Mouse (Mus musculus) CH12.LX (cell line): ENCODE data around the gene Pde4dip. TPM values are rescaled to one million over a fixed set of nuclear protein-coding genes. Genes with fewer than 3 reads are reported as not detected.
A peak's percentile ranks its signal among the peaks of the same experiment; 100 is the strongest.

Experiments
- DNase-seq: peaks from one replicate; pipeline ENCODE4 v3.0.0-alpha.2; 2013; ENCODE audit errors: extremely low read depth
- H3K27ac ChIP-seq: 2 replicates; pipeline ENCODE4 v1.5.1; 2012; ENCODE audit warnings: low read depth, mild to moderate bottlenecking, control low read depth, moderate library complexity; ENCODE audit not compliant: insufficient read depth
- H3K27me3 ChIP-seq: replicated peaks from 2 replicates; pipeline ENCODE3; 2012; ENCODE audit warnings: inconsistent platforms
- H3K36me3 ChIP-seq, 2 experiments: replicated peaks in 1 of 2; 2 replicates each; pipeline versions ENCODE3 to v1.6.1; 2012; ENCODE audit warnings: inconsistent platforms in 1 of 2, low read length in 1 of 2, mild to moderate bottlenecking in 1 of 2, mixed read lengths in 1 of 2, moderate library complexity in 1 of 2; ENCODE audit not compliant: control insufficient read depth in 1 of 2, insufficient read depth in 1 of 2
- H3K4me1 ChIP-seq, 2 experiments: 2 replicates each; pipeline ENCODE4 v1.6.1; 2012; ENCODE audit warnings: inconsistent platforms in 1 of 2, moderate library complexity in 1 of 2; ENCODE audit not compliant: insufficient read depth in 2 of 2, control insufficient read depth in 1 of 2
- H3K4me2 ChIP-seq: 2 replicates; pipeline ENCODE4 v1.6.1; 2012; ENCODE audit warnings: low read depth, mild to moderate bottlenecking, control low read depth; ENCODE audit not compliant: poor library complexity, insufficient read depth, severe bottlenecking
- H3K4me3 ChIP-seq, 3 experiments: fragments of 150-350 bp in 1 of 3; sonication (generic) in 1 of 3; replicated peaks in 1 of 3; 2 replicates each; pipeline versions ENCODE3 to v1.5.1; 2011 to 2012; ENCODE audit warnings: low read depth in 2 of 3, low read length in 2 of 3, mild to moderate bottlenecking in 2 of 3, moderate library complexity in 2 of 3, control low read depth in 1 of 3, improper control_type of control experiment in 1 of 3, inconsistent platforms in 1 of 3, mixed read lengths in 1 of 3; ENCODE audit not compliant: poor library complexity in 1 of 3
- H3K79me2 ChIP-seq: replicated peaks from 2 replicates; pipeline ENCODE4 v1.6.1; 2012; ENCODE audit warnings: mild to moderate bottlenecking, moderate library complexity; ENCODE audit not compliant: control insufficient read depth, poor library complexity, insufficient read depth, severe bottlenecking; ENCODE audit errors: extremely low read depth
- H3K9ac ChIP-seq: 2 replicates; pipeline ENCODE4 v1.6.1; 2012; ENCODE audit warnings: low read depth, mild to moderate bottlenecking, control low read depth, moderate library complexity; ENCODE audit not compliant: insufficient read depth
- H3K9me3 ChIP-seq: replicated peaks from 2 replicates; pipeline ENCODE3; 2012; ENCODE audit warnings: low read length, inconsistent platforms, mixed read lengths
- CHD1 ChIP-seq: IDR thresholded peaks from 2 replicates; pipeline ENCODE4 v1.6.1; 2012; ENCODE audit warnings: low read depth, low read length, improper control_type of control experiment, inconsistent platforms
- CHD2 ChIP-seq: IDR thresholded peaks from 2 replicates; pipeline ENCODE4 v1.6.1; 2011; ENCODE audit warnings: low read length, improper control_type of control experiment
- CTCF ChIP-seq, 2 experiments: IDR thresholded peaks in 1 of 2; conservative IDR thresholded peaks in 1 of 2; 2 replicates each; pipeline ENCODE4 v1.5.1; 2011 to 2012; ENCODE audit warnings: low read depth in 2 of 2, low read length in 2 of 2, improper control_type of control experiment in 1 of 2, inconsistent platforms in 1 of 2, mild to moderate bottlenecking in 1 of 2, moderate library complexity in 1 of 2
- ELF1 ChIP-seq: IDR thresholded peaks from 2 replicates; pipeline ENCODE4 v1.6.1; 2014; ENCODE audit warnings: low read depth, mild to moderate bottlenecking, inconsistent platforms, low read length, improper control_type of control experiment
- ETS1 ChIP-seq: conservative IDR thresholded peaks from 2 replicates; pipeline ENCODE4 v1.6.1; 2012; ENCODE audit warnings: low read depth, mild to moderate bottlenecking, inconsistent platforms, low read length, improper control_type of control experiment, moderate library complexity
- GABPA ChIP-seq: IDR thresholded peaks from 2 replicates; pipeline ENCODE4 v1.6.1; 2012; ENCODE audit warnings: low read depth, low read length, improper control_type of control experiment, inconsistent platforms; ENCODE audit not compliant: insufficient replicate concordance
- HCFC1 ChIP-seq: IDR thresholded peaks from 2 replicates; pipeline ENCODE4 v1.6.1; 2012; ENCODE audit warnings: low read depth, mild to moderate bottlenecking, inconsistent platforms, low read length, improper control_type of control experiment
- IRF4 ChIP-seq: IDR thresholded peaks from 2 replicates; pipeline ENCODE4 v1.6.1; 2014; ENCODE audit warnings: low read depth, mild to moderate bottlenecking, inconsistent platforms, low read length, improper control_type of control experiment
- JUN ChIP-seq: IDR thresholded peaks from 2 replicates; pipeline ENCODE4 v1.6.1; 2011; ENCODE audit warnings: low read depth, mild to moderate bottlenecking, low read length, improper control_type of control experiment, moderate library complexity; ENCODE audit not compliant: insufficient read depth
- MAFK ChIP-seq: IDR thresholded peaks from 2 replicates; pipeline ENCODE4 v1.6.1; 2011; ENCODE audit warnings: low read length, improper control_type of control experiment; ENCODE audit not compliant: insufficient replicate concordance
- MAX ChIP-seq: IDR thresholded peaks from 2 replicates; pipeline ENCODE4 v1.6.1; 2011; ENCODE audit warnings: low read length, improper control_type of control experiment
- MEF2A ChIP-seq: IDR thresholded peaks from 2 replicates; pipeline ENCODE4 v1.6.1; 2014; ENCODE audit warnings: low read depth, mild to moderate bottlenecking, inconsistent platforms, low read length, improper control_type of control experiment, borderline replicate concordance
- MYC ChIP-seq: IDR thresholded peaks from 2 replicates; pipeline ENCODE4 v1.6.1; 2011; ENCODE audit warnings: low read depth, mild to moderate bottlenecking, improper control_type of control experiment, low read length
- NELFE ChIP-seq: IDR thresholded peaks from 2 replicates; pipeline ENCODE4 v1.6.1; 2011; ENCODE audit warnings: low read depth, low read length, improper control_type of control experiment
- NRF1 ChIP-seq: IDR thresholded peaks from 2 replicates; pipeline ENCODE4 v1.6.1; 2014; ENCODE audit warnings: low read depth, mild to moderate bottlenecking, inconsistent platforms, low read length, improper control_type of control experiment, moderate library complexity
- POLR2A ChIP-seq: IDR thresholded peaks from 2 replicates; pipeline ENCODE4 v1.6.1; 2011; ENCODE audit warnings: low read depth, mild to moderate bottlenecking, improper control_type of control experiment, low read length
- RAD21 ChIP-seq: IDR thresholded peaks from 2 replicates; pipeline ENCODE4 v1.6.1; 2011; ENCODE audit warnings: low read depth, mild to moderate bottlenecking, low read length, improper control_type of control experiment, moderate library complexity
- SIN3A ChIP-seq: IDR thresholded peaks from 2 replicates; pipeline ENCODE4 v1.6.1; 2012; ENCODE audit warnings: low read length, improper control_type of control experiment, inconsistent platforms
- SMC3 ChIP-seq: IDR thresholded peaks from 2 replicates; pipeline ENCODE4 v1.6.1; 2011; ENCODE audit warnings: low read depth, low read length, improper control_type of control experiment
- TBP ChIP-seq: conservative IDR thresholded peaks from 2 replicates; pipeline ENCODE4 v1.6.1; 2011; ENCODE audit warnings: low read depth, low read length, improper control_type of control experiment
- TCF12 ChIP-seq: IDR thresholded peaks from 2 replicates; pipeline ENCODE4 v1.6.1; 2014; ENCODE audit warnings: low read depth, mild to moderate bottlenecking, inconsistent platforms, low read length, improper control_type of control experiment
- UBTF ChIP-seq: IDR thresholded peaks from 2 replicates; pipeline ENCODE4 v1.6.1; 2012; ENCODE audit warnings: low read depth, mild to moderate bottlenecking, inconsistent platforms, low read length, improper control_type of control experiment, moderate library complexity
- USF2 ChIP-seq: conservative IDR thresholded peaks from 2 replicates; pipeline ENCODE4 v1.6.1; 2011; ENCODE audit warnings: low read depth, low read length, improper control_type of control experiment
- ZKSCAN1 ChIP-seq: IDR thresholded peaks from 2 replicates; pipeline ENCODE4 v1.6.1; 2012; ENCODE audit warnings: low read depth, inconsistent platforms, low read length, improper control_type of control experiment, borderline replicate concordance
- ZMIZ1 ChIP-seq: IDR thresholded peaks from 2 replicates; pipeline ENCODE4 v1.6.1; 2012; ENCODE audit warnings: low read depth, mild to moderate bottlenecking, inconsistent platforms, low read length, improper control_type of control experiment
- dilution Hi-C: fragments of 300-500 bp; cut with MboI; formaldehyde crosslinking; loops from 2 replicates; pipeline ENCODE4 v1.14.3; 2020; ENCODE audit warnings: low sequenced_read_pairs; ENCODE audit not compliant: extremely low pct_unique_long_range_greater_than_20kb, extremely low pct_ligation_motif_present
- in situ Hi-C: fragments of 300-500 bp; cut with MboI; formaldehyde crosslinking; loops from 3 replicates; pipeline ENCODE4 v1.14.3; 2019; ENCODE audit warnings: low sequenced_read_pairs, low pct_ligation_motif_present, low pct_unique_long_range_greater_than_20kb, mixed read lengths
- polyA plus RNA-seq: library from polyadenylated mRNA; unstranded; fragments of >175 nt; gene quantifications from 2 replicates; pipeline ENCODE4 v1.2.1, GENCODE M21; 2012; ENCODE audit warnings: low read depth; ENCODE audit not compliant: insufficient read length
- total RNA-seq, 2 experiments: library from RNA; depleted of rRNA; stranded (reverse); fragments of 300-350 nt in 1 of 2; fragments of >200 nt in 1 of 2; gene quantifications; 2 replicates each; pipeline ENCODE4 v1.2.3; 2012 to 2014

Gene Pde4dip
- total and polyA plus RNA-seq, 3 experiments, result 12.4 to 21.7 (median 15.2) TPM

- Histone ChIP-seq H3K27ac (no peak overlapping the region), H3K4me3 (no peak overlapping the region), H3K4me2 (no peak overlapping the region), H3K79me2 (no peaks in the 10 kb centered on the region), H3K9me3 (no peaks in the 10 kb centered on the region), H3K36me3 (no peaks in the 10 kb centered on the region), H3K4me1 (peaks cover 2 to 55% of the 10 kb centered on the region in 2 experiments; a peak in 3 of 4 replicates), H3K27me3 (no peaks in the 10 kb centered on the region), H3K9ac (no peak overlapping the region)
- TF ChIP-seq CTCF (conservative IDR thresholded peaks at IDR 0.05 in 1 of 2, IDR thresholded peaks at IDR 0.05 in 1 of 2; ENCODE audit: low read depth in 2 of 2, low read length in 2 of 2) (peak; percentile 19 to 55; a peak in 2 of 4 replicates), MYC (no peak), CHD1 (no peak), ETS1 (no peak), POLR2A (no peak), ELF1 (peak; percentile 67), SMC3 (no peak), MEF2A (no peak), TBP (no peak), ZKSCAN1 (no peak)
- dilution Hi-C loops (no loop called here), in situ Hi-C loops (no loop called here)
- DNase-seq, result peak; percentile 41
Measured at GRCm38 (mm10) chr3:97799267-97799666, 89.2 kb downstream of the Pde4dip start.

DNA sequence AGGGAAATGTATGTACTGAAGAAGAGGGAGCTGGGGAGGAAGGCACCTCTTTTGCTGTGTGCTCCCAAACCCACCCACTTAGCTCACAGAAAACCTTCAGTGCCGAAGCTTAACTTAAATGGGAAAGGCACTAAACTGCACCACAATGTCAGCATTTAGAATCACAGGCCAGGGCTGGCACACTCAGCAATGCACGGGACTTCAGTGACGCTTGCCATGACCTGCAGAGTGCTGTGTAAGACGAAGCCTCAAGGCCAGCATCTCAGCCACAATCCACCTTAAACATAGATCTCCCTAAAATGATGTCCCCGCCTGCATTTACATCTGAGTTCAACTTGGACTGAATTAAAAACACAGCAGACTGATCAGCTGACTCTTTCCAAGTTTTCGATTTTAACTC is 91.1 kb downstream of the Pde4dip start:
- no peaks in the 10 kb centered on the region for H3K9me3 ChIP-seq
- no peaks in the 10 kb centered on the region for H3K79me2 ChIP-seq
- H3K9ac ChIP-seq, result no peak overlapping the region
- peaks cover 0 to 2% of the 10 kb centered on the region in 2 experiments for H3K36me3 ChIP-seq
- no peaks in the 10 kb centered on the region for H3K27me3 ChIP-seq
- dilution Hi-C loops, result no loop called here
- in situ Hi-C loops, result no loop called here
- TF ChIP-seq NELFE (no peak), ZMIZ1 (no peak), MEF2A (no peak), TCF12 (no peak), SIN3A (no peak), JUN (no peak), HCFC1 (no peak), IRF4 (no peak), SMC3 (no peak), CHD2 (no peak), NRF1 (no peak), USF2 (no peak), MAX (no peak), POLR2A (no peak), GABPA (no peak), UBTF (no peak), RAD21 (no peak), MAFK (no peak), CHD1 (no peak)
- no peak overlapping the region for H3K27ac ChIP-seq
- no peak overlapping the region for H3K4me2 ChIP-seq
- H3K4me3 ChIP-seq, result no peak overlapping the region
- no peak for DNase-seq
- peaks cover 2 to 39% of the 10 kb centered on the region in 2 experiments; a peak in 3 of 4 replicates for H3K4me1 ChIP-seq
